Mouse (Mus musculus): ENCODE measurements around the gene Pter.

- no peak for TF ChIP-seq CTCF (IDR thresholded peaks at IDR 0.05; ENCODE audit: low read depth)
- no peak for TF ChIP-seq EP300 (IDR thresholded peaks at IDR 0.05; ENCODE audit: low read depth)
Observed at GRCm38 (mm10) chr2:12937461-12938217, 13.8 kb downstream of the Pter start.
